Mouse (Mus musculus): Measurements from ENCODE around the gene Thbs3. TPM values are rescaled to one million over a fixed set of nuclear protein-coding genes. Genes with fewer than 3 reads are reported as not detected.

Gene Thbs3
- polyA plus RNA-seq, 1 experiment from 2014 or later = 10.4 TPM

DNA sequence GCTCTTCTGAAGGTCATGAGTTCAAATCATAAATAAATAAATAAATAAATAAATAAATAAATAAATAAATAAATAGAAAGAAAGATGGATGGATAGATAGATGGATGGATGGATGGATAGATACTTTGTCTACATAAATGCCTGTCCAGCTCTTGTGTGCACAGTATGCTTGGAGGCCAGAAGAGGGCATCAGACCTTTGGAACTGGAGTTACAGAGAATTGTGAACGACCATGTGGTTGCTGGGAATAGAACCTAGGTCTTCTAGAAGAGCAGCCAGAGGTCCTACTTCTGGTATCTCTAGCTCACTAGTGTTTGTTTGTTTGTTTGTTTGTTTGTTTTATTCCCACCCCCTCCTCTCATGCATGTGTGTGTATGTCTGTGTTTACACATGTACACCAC, 21.6 kb upstream of the Thbs3 start:
- Histone ChIP-seq H3K27me3 (ENCODE audit: insufficient read depth, low read length) (no peaks in the 10 kb centered on the region), H3K27ac (no peak overlapping the region), H3K4me1 (replicated peaks; ENCODE audit: insufficient read depth, low read length) (peaks cover 8% of the 10 kb centered on the region), H3K9me3 (replicated peaks; ENCODE audit: low read length) (no peaks in the 10 kb centered on the region), H3K4me3 (replicated peaks; ENCODE audit: low read depth, low read length) (no peak overlapping the region), H3K9ac (ENCODE audit: low read depth, low read length) (no peak overlapping the region), H3K4me2 (ENCODE audit: low read length) (no peak overlapping the region), H3K36me3 (ENCODE audit: insufficient read depth, low read length) (no peaks in the 10 kb centered on the region)
- WGBS = 75% methylated on average over 1 of the region's 1 CpGs
- peak; percentile 36; the same call in 1 of the 2 replicates for TF ChIP-seq CTCF (IDR thresholded peaks at IDR 0.05; ENCODE audit: low read depth)
- ATAC-seq (replicated peaks; ENCODE audit: low FRiP score, low read depth) (no peak), DNase-seq (ENCODE audit: low spot score) (no peak)

DNA sequence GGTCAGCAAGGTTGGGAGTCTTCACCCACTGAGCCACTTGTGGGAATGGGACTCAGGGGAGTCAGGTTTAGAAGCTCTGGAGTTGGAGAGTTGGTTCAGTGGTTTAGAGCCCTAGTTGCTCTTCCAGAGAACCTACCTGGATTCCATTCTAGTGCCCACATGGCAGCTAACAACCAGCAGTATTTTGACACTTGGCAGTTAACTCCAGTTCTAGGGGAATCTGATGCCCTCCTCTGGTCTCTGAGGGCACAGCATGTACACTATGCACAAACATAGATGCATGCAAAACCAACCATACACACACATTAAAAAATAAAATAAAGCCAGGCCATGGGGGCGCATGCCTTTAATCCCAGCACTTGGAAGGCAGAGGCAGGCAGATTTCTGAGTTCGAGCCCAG, 21.1 kb upstream of the Thbs3 start:
- no peak overlapping the region for H3K4me2 ChIP-seq (ENCODE audit: low read length)
- DNase-seq (ENCODE audit: low spot score) (peak; percentile 62), ATAC-seq (replicated peaks; ENCODE audit: low FRiP score, low read depth) (no peak)
- TF ChIP-seq CTCF (IDR thresholded peaks at IDR 0.05; ENCODE audit: low read depth) = peak; percentile 64
- peaks cover 8% of the 10 kb centered on the region for H3K4me1 ChIP-seq (replicated peaks; ENCODE audit: insufficient read depth, low read length)
- 93% methylated on average over 2 of the region's 2 CpGs for WGBS
- H3K9me3 ChIP-seq (replicated peaks; ENCODE audit: low read length) = no peaks in the 10 kb centered on the region
- H3K27ac ChIP-seq = no peak overlapping the region
- no peak overlapping the region for H3K9ac ChIP-seq (ENCODE audit: low read depth, low read length)
- H3K36me3 ChIP-seq (ENCODE audit: insufficient read depth, low read length) = no peaks in the 10 kb centered on the region
- no peaks in the 10 kb centered on the region for H3K27me3 ChIP-seq (ENCODE audit: insufficient read depth, low read length)
- H3K4me3 ChIP-seq (replicated peaks; ENCODE audit: low read depth, low read length) = no peak overlapping the region

DNA sequence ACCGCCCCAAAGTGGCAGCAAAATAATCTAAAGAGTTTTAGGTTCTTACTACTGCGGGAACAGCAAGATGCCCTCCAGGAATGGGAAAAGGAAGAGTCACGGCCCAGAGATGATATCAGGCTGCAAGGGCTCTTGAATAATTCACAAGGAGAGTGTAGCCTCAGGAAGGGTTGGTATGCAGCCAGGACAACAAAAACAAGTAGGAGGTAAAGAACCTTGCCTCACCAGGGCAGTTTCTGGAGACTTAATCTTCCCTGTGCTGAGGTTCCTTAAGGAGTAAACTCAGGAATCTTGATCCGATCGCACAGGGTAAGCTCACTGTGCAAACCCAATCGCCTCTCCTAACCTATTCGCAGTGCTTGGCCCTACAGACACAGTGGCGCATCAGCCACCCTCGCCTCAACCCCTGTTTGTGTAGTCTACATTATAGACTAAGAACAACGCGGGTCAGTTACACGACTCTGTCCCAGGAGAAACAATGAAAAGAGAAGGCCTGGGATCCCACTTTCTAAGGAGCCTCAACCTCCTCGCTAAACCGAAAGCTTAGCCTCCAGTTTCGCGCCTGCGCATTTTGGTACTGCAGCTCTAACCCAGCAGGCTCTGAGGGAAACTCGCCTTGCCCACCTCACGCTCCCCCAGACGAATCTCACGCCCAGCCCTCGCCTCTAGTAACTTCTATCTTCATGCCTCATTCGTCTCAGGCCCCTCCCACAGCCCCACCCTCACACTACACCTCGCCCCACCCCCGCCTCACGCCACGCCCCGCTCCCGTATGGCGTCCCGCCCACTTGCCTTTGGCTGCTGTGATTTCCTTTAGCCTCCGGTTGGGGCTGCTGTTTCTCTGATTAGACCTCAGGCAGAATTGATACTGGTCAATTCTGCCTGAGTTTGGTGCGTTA, 18.8 kb upstream of the Thbs3 start:
- Histone ChIP-seq H3K9ac (ENCODE audit: low read depth, low read length) (peak overlapping the region; percentile 57), H3K4me2 (ENCODE audit: low read length) (peak overlapping the region; percentile 60), H3K36me3 (ENCODE audit: insufficient read depth, low read length) (no peaks in the 10 kb centered on the region), H3K4me1 (replicated peaks; ENCODE audit: insufficient read depth, low read length) (peaks cover 8% of the 10 kb centered on the region), H3K27me3 (ENCODE audit: insufficient read depth, low read length) (no peaks in the 10 kb centered on the region), H3K9me3 (replicated peaks; ENCODE audit: low read length) (no peaks in the 10 kb centered on the region), H3K4me3 (replicated peaks; ENCODE audit: low read depth, low read length) (peak overlapping the region; percentile 35), H3K27ac (peak overlapping the region; percentile 91)
- ATAC-seq (replicated peaks; ENCODE audit: low FRiP score, low read depth) (peak; percentile 96), DNase-seq (ENCODE audit: low spot score) (peak; percentile 98)
- WGBS = 6% methylated on average over 33 of the region's 33 CpGs
- peak; percentile 62; the same call in 1 of the 2 replicates for TF ChIP-seq CTCF (IDR thresholded peaks at IDR 0.05; ENCODE audit: low read depth)

DNA sequence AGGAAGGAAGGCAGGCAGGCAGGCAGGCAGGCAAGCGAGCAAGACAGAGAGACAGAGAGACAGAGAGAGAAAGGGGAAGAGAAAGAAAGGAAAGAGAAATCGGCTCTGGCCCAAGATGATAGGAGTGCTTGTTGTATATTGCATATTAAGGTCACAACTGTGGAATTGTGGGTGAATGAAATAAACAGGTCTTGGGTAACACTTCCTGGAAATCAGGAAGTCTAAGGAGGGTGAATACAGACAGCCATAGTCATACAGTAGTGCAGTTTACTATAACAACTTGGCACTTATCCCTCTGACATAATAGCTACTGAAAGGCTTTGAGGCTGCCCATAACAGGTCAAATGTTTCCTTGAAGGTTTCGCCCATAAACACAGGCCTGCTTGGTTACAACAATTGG, 15.1 kb upstream of the Thbs3 start:
- ATAC-seq (replicated peaks; ENCODE audit: low FRiP score, low read depth) = no peak

GRCm38 (mm10) chr3:89202253-89203141, 12.5 kb upstream of the Thbs3 start, which contains the start of gene Gba:
Gba (plus strand) TSS chr3:89202928.
- H3K9me3 ChIP-seq (replicated peaks; ENCODE audit: low read length) = no peaks in the 10 kb centered on the region
- H3K4me2 ChIP-seq (ENCODE audit: low read length) = peak within 1 kb of the TSS; percentile 70
- no peak for TF ChIP-seq CTCF (IDR thresholded peaks at IDR 0.05; ENCODE audit: low read depth)
- DNase-seq (ENCODE audit: low spot score) (peak; percentile 95), ATAC-seq (replicated peaks; ENCODE audit: low FRiP score, low read depth) (peak; percentile 87)
- no peaks in the 10 kb centered on the region for H3K27me3 ChIP-seq (ENCODE audit: insufficient read depth, low read length)
- H3K27ac ChIP-seq = no peak within 1 kb of the TSS
- H3K4me1 ChIP-seq (replicated peaks; ENCODE audit: insufficient read depth, low read length) = 0 out of 2 replicates have a peak, but pooled peaks cover 4% of the 10 kb centered on the region
- H3K4me3 ChIP-seq (replicated peaks; ENCODE audit: low read depth, low read length) = peak within 1 kb of the TSS; percentile 45
- WGBS = 26% methylated on average over 13 of the region's 13 CpGs
- H3K36me3 ChIP-seq (ENCODE audit: insufficient read depth, low read length) = peaks cover 19% of the 10 kb centered on the region
- H3K9ac ChIP-seq (ENCODE audit: low read depth, low read length) = peak within 1 kb of the TSS; percentile 52

More for the DNA sequence above, 15.1 kb upstream of the Thbs3 start:
- Histone ChIP-seq H3K9ac (ENCODE audit: low read depth, low read length) (no peak overlapping the region), H3K27me3 (ENCODE audit: insufficient read depth, low read length) (no peaks in the 10 kb centered on the region), H3K9me3 (replicated peaks; ENCODE audit: low read length) (no peaks in the 10 kb centered on the region), H3K4me3 (replicated peaks; ENCODE audit: low read depth, low read length) (no peak overlapping the region), H3K36me3 (ENCODE audit: insufficient read depth, low read length) (no peaks in the 10 kb centered on the region), H3K27ac (no peak overlapping the region), H3K4me1 (replicated peaks; ENCODE audit: insufficient read depth, low read length) (peaks cover 12% of the 10 kb centered on the region), H3K4me2 (ENCODE audit: low read length) (no peak overlapping the region)
- DNase-seq (ENCODE audit: low spot score) = no peak
- no peak for TF ChIP-seq CTCF (IDR thresholded peaks at IDR 0.05; ENCODE audit: low read depth)
- WGBS = 74% methylated on average over 3 of the region's 3 CpGs

GRCm38 (mm10) chr3:89203142-89203514, 11.9 kb upstream of the Thbs3 start:
- Histone ChIP-seq H3K9me3 (replicated peaks; ENCODE audit: low read length) (no peaks in the 10 kb centered on the region), H3K27ac (no peak overlapping the region), H3K27me3 (ENCODE audit: insufficient read depth, low read length) (no peaks in the 10 kb centered on the region), H3K9ac (ENCODE audit: low read depth, low read length) (peak overlapping the region; percentile 52), H3K4me3 (replicated peaks; ENCODE audit: low read depth, low read length) (peak overlapping the region; percentile 45), H3K4me2 (ENCODE audit: low read length) (peak overlapping the region; percentile 70), H3K36me3 (ENCODE audit: insufficient read depth, low read length) (peaks cover 25% of the 10 kb centered on the region), H3K4me1 (replicated peaks; ENCODE audit: insufficient read depth, low read length) (0 out of 2 replicates have a peak, but pooled peaks cover 4% of the 10 kb centered on the region)
- DNase-seq (ENCODE audit: low spot score) (no peak), ATAC-seq (replicated peaks; ENCODE audit: low FRiP score, low read depth) (no peak; the same call in 1 of the 2 replicates)
- 42% methylated on average over 5 of the region's 5 CpGs for WGBS
- TF ChIP-seq CTCF (IDR thresholded peaks at IDR 0.05; ENCODE audit: low read depth) = no peak

Measured in kidney, postnatal 0 days (tissue).